Mouse (Mus musculus) lung, adult 2 months (tissue): Measurements from ENCODE around the gene Olfr469. TPM values are rescaled to one million over a fixed set of nuclear protein-coding genes. Genes with fewer than 3 reads are reported as not detected.
A peak's percentile ranks its signal among the peaks of the same experiment; 100 is the strongest.

Experiments used
- DNase-seq: peaks from one replicate; pipeline ENCODE4 v3.0.0; 2022
- H3K4me1 ChIP-seq: fragments of 200-500 bp; 2 replicates; pipeline ENCODE4 v1.6.1; 2011; ENCODE audit warnings: low read length; ENCODE audit not compliant: control insufficient read depth, insufficient read depth
- H3K4me3 ChIP-seq: fragments of 200-500 bp; replicated peaks from 2 replicates; pipeline ENCODE3; 2011; ENCODE audit warnings: low read depth, mild to moderate bottlenecking, control low read depth, low read length; ENCODE audit errors: extremely low read depth
- CTCF ChIP-seq: fragments of 200-500 bp; IDR thresholded peaks from 2 replicates; pipeline ENCODE4 v1.5.1; 2011; ENCODE audit warnings: mild to moderate bottlenecking, low read length, control low read depth; ENCODE audit not compliant: insufficient read depth
- POLR2A ChIP-seq: fragments of 200-500 bp; IDR thresholded peaks from 2 replicates; pipeline ENCODE4 v1.6.1; 2011; ENCODE audit warnings: low read depth, mild to moderate bottlenecking, control low read depth, low read length, borderline replicate concordance; ENCODE audit errors: extremely low read depth
- WGBS: fragments of 180-500 bp; shearing (Covaris S2); methylation state at CpG from one replicate; pipeline ENCODE4 v1.1.7; 2018; 5-methylcytosine and 5-hydroxymethylcytosine counted together
- polyA plus RNA-seq: library from polyadenylated mRNA; depleted of rRNA; stranded (reverse); fragments of >200 nt; gene quantifications from 2 replicates; pipeline ENCODE4 v1.2.3, GENCODE M21; 2012; rRNA removed

The Olfr469 gene
- polyA plus RNA-seq, 1 experiment: not detected

- Histone ChIP-seq H3K4me3 (no peak overlapping the region), H3K4me1 (no peaks in the 10 kb centered on the region)
- TF ChIP-seq CTCF (peak; percentile 19; the same call in 1 of the 2 replicates), POLR2A (no peak)
- no peak for DNase-seq
- 36% methylated on average over 4 of the region's 4 CpGs for WGBS
Measured at GRCm38 (mm10) chr7:107779611-107780010, 45.7 kb downstream of the Olfr469 start.

DNA sequence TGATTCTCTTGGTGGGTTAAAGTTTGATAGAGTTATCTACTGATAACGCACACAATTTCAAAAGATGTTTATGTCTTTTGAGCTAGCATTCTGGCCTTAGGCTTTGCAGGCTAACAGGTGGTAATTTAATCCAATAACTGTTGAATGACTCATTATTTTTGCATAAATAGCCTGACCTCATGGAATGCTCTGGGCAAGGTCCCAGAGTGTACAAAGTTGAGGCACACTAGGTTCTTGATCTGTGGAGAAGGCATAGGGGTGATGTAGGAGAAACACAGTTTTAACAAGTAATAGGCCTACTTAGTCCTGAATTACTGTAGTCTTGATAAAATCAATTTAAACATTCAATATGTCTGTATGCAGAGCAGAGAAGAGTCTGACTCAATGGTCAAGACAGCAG is 47.1 kb downstream of the Olfr469 start:
- Histone ChIP-seq H3K4me3 (no peak overlapping the region), H3K4me1 (no peaks in the 10 kb centered on the region)
- no peak for DNase-seq
- 61% methylated on average over 1 of the region's 1 CpGs for WGBS
- TF ChIP-seq CTCF (no peak), POLR2A (no peak)

DNA sequence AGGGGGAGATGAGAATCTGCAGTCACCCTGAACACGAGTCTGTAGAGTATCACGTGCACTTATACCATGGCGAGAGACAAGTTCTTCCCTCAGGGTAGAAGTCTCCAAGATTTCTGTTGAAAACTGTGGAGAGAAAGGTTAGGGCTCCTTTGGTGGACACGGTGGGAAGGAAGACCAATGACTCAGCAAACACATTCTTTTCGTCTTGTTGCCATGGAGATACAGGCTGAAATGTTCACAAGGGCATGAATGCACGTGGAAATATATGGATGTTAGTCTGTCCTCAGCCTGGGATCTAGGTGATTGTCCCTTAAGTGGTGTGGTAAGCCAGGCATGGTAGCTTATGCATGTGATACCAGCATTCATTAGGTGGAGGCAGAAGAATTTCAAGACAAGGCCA is 54.5 kb downstream of the Olfr469 start:
- TF ChIP-seq CTCF (no peak), POLR2A (no peak)
- H3K4me3 ChIP-seq: no peak overlapping the region
- 50% methylated on average over 6 of the region's 6 CpGs for WGBS
- DNase-seq: no peak
- no peaks in the 10 kb centered on the region for H3K4me1 ChIP-seq

Other genes starting within 250 kb of the Olfr469 start
- gene Ppfibp2, start 230.3 kb downstream of the Olfr469 start, polyA plus RNA-seq: 15.3 and 27.0 TPM in 2 replicates
- gene 5330417H12Rik, start 200.4 kb downstream of the Olfr469 start, polyA plus RNA-seq: not detected in 2 replicates
- not detected in 2 replicates for gene Cyb5r2, start 67.5 kb downstream of the Olfr469 start, polyA plus RNA-seq
- gene Ovch2, start 24.3 kb downstream of the Olfr469 start, polyA plus RNA-seq: not detected in 2 replicates
- gene Olfr467, start 13.3 kb downstream of the Olfr469 start, polyA plus RNA-seq: not detected in 2 replicates
- gene Olfr470, start 21.9 kb upstream of the Olfr469 start, polyA plus RNA-seq: not detected in 2 replicates
- gene Olfr472, start 72.4 kb upstream of the Olfr469 start, polyA plus RNA-seq: not detected in 2 replicates
- not detected in 2 replicates for gene Olfr473, start 104.9 kb upstream of the Olfr469 start, polyA plus RNA-seq
- not detected in 2 replicates for gene Olfr474, start 129.1 kb upstream of the Olfr469 start, polyA plus RNA-seq
- gene Olfr476, start 139.3 kb upstream of the Olfr469 start, polyA plus RNA-seq: not detected in 2 replicates
- gene Olfr477, start 161.2 kb upstream of the Olfr469 start, polyA plus RNA-seq: not detected in 2 replicates
- not detected in 2 replicates for gene Olfr478, start 208.4 kb upstream of the Olfr469 start, polyA plus RNA-seq
- gene Olfr479, start 225.2 kb upstream of the Olfr469 start, polyA plus RNA-seq: not detected in 2 replicates
- gene Olfr480, start 241.8 kb upstream of the Olfr469 start, polyA plus RNA-seq: not detected in 2 replicates